Mouse (Mus musculus): ENCODE measurements around the gene Cdyl. TPM values are rescaled to one million over a fixed set of nuclear protein-coding genes. Genes with fewer than 3 reads are reported as not detected.

The Cdyl gene
- polyA plus RNA-seq, 1 experiment: 3.8 TPM

GRCm38 (mm10) chr13:35624831-35625230 is 34.8 kb upstream of the Cdyl start:
- H3K27ac ChIP-seq (ENCODE audit: insufficient read depth, low read depth, low read length): no peak overlapping the region
- H3K4me3 ChIP-seq (ENCODE audit: low read depth, low read length): no peak overlapping the region
- TF ChIP-seq CTCF (IDR thresholded peaks at IDR 0.05; ENCODE audit: extremely low read depth, insufficient read length, insufficient replicate concordance, low read depth, low read length) (no peak), POLR2A (IDR thresholded peaks at IDR 0.05; ENCODE audit: low read depth, low read length) (no peak)
- 83% methylated on average over 3 of the region's 3 CpGs for WGBS
- no peaks in the 10 kb centered on the region for H3K36me3 ChIP-seq (ENCODE audit: control insufficient read depth, insufficient read depth, low read length)
- H3K27me3 ChIP-seq (ENCODE audit: control insufficient read depth, insufficient read depth, low read length): no peaks in the 10 kb centered on the region
- H3K4me1 ChIP-seq (ENCODE audit: control insufficient read depth, insufficient read depth, insufficient read length, low read length): peaks cover 12% of the 10 kb centered on the region; the same call in 1 of the 2 replicates

GRCm38 (mm10) chr13:35625556-35625955 is 34.1 kb upstream of the Cdyl start:
- Histone ChIP-seq H3K27ac (ENCODE audit: insufficient read depth, low read depth, low read length) (peak overlapping the region; percentile 67; the same call in 1 of the 2 replicates), H3K36me3 (ENCODE audit: control insufficient read depth, insufficient read depth, low read length) (no peaks in the 10 kb centered on the region), H3K4me1 (ENCODE audit: control insufficient read depth, insufficient read depth, insufficient read length, low read length) (peaks cover 12% of the 10 kb centered on the region; the same call in 1 of the 2 replicates), H3K4me3 (ENCODE audit: low read depth, low read length) (no peak overlapping the region), H3K27me3 (ENCODE audit: control insufficient read depth, insufficient read depth, low read length) (no peaks in the 10 kb centered on the region)
- no peak for TF ChIP-seq CTCF (IDR thresholded peaks at IDR 0.05; ENCODE audit: extremely low read depth, insufficient read length, insufficient replicate concordance, low read depth, low read length)
- no peak for TF ChIP-seq POLR2A (IDR thresholded peaks at IDR 0.05; ENCODE audit: low read depth, low read length)
- WGBS: 19% methylated on average over 3 of the region's 3 CpGs

GRCm38 (mm10) chr13:35627319-35627718 is 32.3 kb upstream of the Cdyl start:
- Histone ChIP-seq H3K36me3 (ENCODE audit: control insufficient read depth, insufficient read depth, low read length) (no peaks in the 10 kb centered on the region), H3K4me3 (ENCODE audit: low read depth, low read length) (no peak overlapping the region), H3K27ac (ENCODE audit: insufficient read depth, low read depth, low read length) (no peak overlapping the region), H3K27me3 (ENCODE audit: control insufficient read depth, insufficient read depth, low read length) (no peaks in the 10 kb centered on the region), H3K4me1 (ENCODE audit: control insufficient read depth, insufficient read depth, insufficient read length, low read length) (peaks cover 12% of the 10 kb centered on the region; the same call in 1 of the 2 replicates)
- 35% methylated on average over 1 of the region's 1 CpGs for WGBS
- TF ChIP-seq CTCF (IDR thresholded peaks at IDR 0.05; ENCODE audit: extremely low read depth, insufficient read length, insufficient replicate concordance, low read depth, low read length) (no peak), POLR2A (IDR thresholded peaks at IDR 0.05; ENCODE audit: low read depth, low read length) (no peak)

GRCm38 (mm10) chr13:35647132-35647823 is 12.4 kb upstream of the Cdyl start:
- H3K36me3 ChIP-seq (ENCODE audit: control insufficient read depth, insufficient read depth, low read length): no peaks in the 10 kb centered on the region
- no peaks in the 10 kb centered on the region for H3K4me1 ChIP-seq (ENCODE audit: control insufficient read depth, insufficient read depth, insufficient read length, low read length)
- H3K27me3 ChIP-seq (ENCODE audit: control insufficient read depth, insufficient read depth, low read length): no peaks in the 10 kb centered on the region; the same call in 1 of the 2 replicates
- no peak for TF ChIP-seq POLR2A (IDR thresholded peaks at IDR 0.05; ENCODE audit: low read depth, low read length)
- TF ChIP-seq CTCF (IDR thresholded peaks at IDR 0.05; ENCODE audit: extremely low read depth, insufficient read length, insufficient replicate concordance, low read depth, low read length): no peak
- no peak overlapping the region for H3K4me3 ChIP-seq (ENCODE audit: low read depth, low read length)
- no peak overlapping the region for H3K27ac ChIP-seq (ENCODE audit: insufficient read depth, low read depth, low read length)
- 75% methylated on average over 1 of the region's 1 CpGs for WGBS

GRCm38 (mm10) chr13:35650284-35650872 is 9.3 kb upstream of the Cdyl start:
- Histone ChIP-seq H3K27me3 (ENCODE audit: control insufficient read depth, insufficient read depth, low read length) (no peaks in the 10 kb centered on the region; the same call in 1 of the 2 replicates), H3K36me3 (ENCODE audit: control insufficient read depth, insufficient read depth, low read length) (no peaks in the 10 kb centered on the region), H3K27ac (ENCODE audit: insufficient read depth, low read depth, low read length) (no peak overlapping the region), H3K4me1 (ENCODE audit: control insufficient read depth, insufficient read depth, insufficient read length, low read length) (no peaks in the 10 kb centered on the region), H3K4me3 (ENCODE audit: low read depth, low read length) (no peak overlapping the region)
- 82% methylated on average over 11 of the region's 11 CpGs for WGBS
- TF ChIP-seq CTCF (IDR thresholded peaks at IDR 0.05; ENCODE audit: extremely low read depth, insufficient read length, insufficient replicate concordance, low read depth, low read length) (no peak), POLR2A (IDR thresholded peaks at IDR 0.05; ENCODE audit: low read depth, low read length) (no peak)

GRCm38 (mm10) chr13:35652851-35653250 is 6.8 kb upstream of the Cdyl start:
- H3K27ac ChIP-seq (ENCODE audit: insufficient read depth, low read depth, low read length): no peak overlapping the region
- H3K27me3 ChIP-seq (ENCODE audit: control insufficient read depth, insufficient read depth, low read length): no peaks in the 10 kb centered on the region
- H3K36me3 ChIP-seq (ENCODE audit: control insufficient read depth, insufficient read depth, low read length): no peaks in the 10 kb centered on the region
- no peaks in the 10 kb centered on the region for H3K4me1 ChIP-seq (ENCODE audit: control insufficient read depth, insufficient read depth, insufficient read length, low read length)
- WGBS: 83% methylated on average over 4 of the region's 4 CpGs
- no peak overlapping the region for H3K4me3 ChIP-seq (ENCODE audit: low read depth, low read length)
- no peak for TF ChIP-seq POLR2A (IDR thresholded peaks at IDR 0.05; ENCODE audit: low read depth, low read length)
- no peak for TF ChIP-seq CTCF (IDR thresholded peaks at IDR 0.05; ENCODE audit: extremely low read depth, insufficient read length, insufficient replicate concordance, low read depth, low read length)

GRCm38 (mm10) chr13:35656853-35657252 is 2.8 kb upstream of the Cdyl start:
- Histone ChIP-seq H3K4me3 (ENCODE audit: low read depth, low read length) (no peak overlapping the region), H3K27me3 (ENCODE audit: control insufficient read depth, insufficient read depth, low read length) (no peaks in the 10 kb centered on the region), H3K36me3 (ENCODE audit: control insufficient read depth, insufficient read depth, low read length) (no peaks in the 10 kb centered on the region), H3K4me1 (ENCODE audit: control insufficient read depth, insufficient read depth, insufficient read length, low read length) (no peaks in the 10 kb centered on the region), H3K27ac (ENCODE audit: insufficient read depth, low read depth, low read length) (no peak overlapping the region)
- TF ChIP-seq POLR2A (IDR thresholded peaks at IDR 0.05; ENCODE audit: low read depth, low read length) (no peak), CTCF (IDR thresholded peaks at IDR 0.05; ENCODE audit: extremely low read depth, insufficient read length, insufficient replicate concordance, low read depth, low read length) (no peak)
- 71% methylated on average over 2 of the region's 2 CpGs for WGBS
